Mouse (Mus musculus): ENCODE data around the gene Gm49321. TPM values are rescaled to one million over a fixed set of nuclear protein-coding genes. Genes with fewer than 3 reads are reported as not detected.

The Gm49321 gene
- polyA plus RNA-seq, 1 experiment: not detected

- Histone ChIP-seq H3K36me3 (ENCODE audit: control insufficient read depth, insufficient read depth, low read length) (no peaks in the 10 kb centered on the region), H3K4me1 (replicated peaks; ENCODE audit: control insufficient read depth, insufficient read depth, low read length) (peaks cover 5% of the 10 kb centered on the region), H3K27ac (ENCODE audit: control insufficient read depth, insufficient read depth, low read length) (no peak overlapping the region), H3K4me3 (ENCODE audit: control insufficient read depth, insufficient read depth, low read length) (no peak overlapping the region), H3K27me3 (ENCODE audit: control insufficient read depth, insufficient read depth, low read length) (peaks cover 19% of the 10 kb centered on the region)
- DNase-seq: no peak
- WGBS: 79% methylated on average over 12 of the region's 12 CpGs
- no peak for TF ChIP-seq CTCF (IDR thresholded peaks at IDR 0.05; ENCODE audit: borderline replicate concordance, control insufficient read depth, extremely low read depth, insufficient read depth, low read length, poor library complexity)
- TF ChIP-seq POLR2A (IDR thresholded peaks at IDR 0.05; ENCODE audit: control insufficient read depth, extremely low read depth, insufficient read depth, low read length, poor library complexity): no peak
Measured at GRCm38 (mm10) chr12:73996906-73997296, 59.4 kb downstream of the Gm49321 start.

- Histone ChIP-seq H3K4me3 (ENCODE audit: control insufficient read depth, insufficient read depth, low read length) (peak within 1 kb of the TSS; percentile 11; the same call in 1 of the 2 replicates), H3K27me3 (ENCODE audit: control insufficient read depth, insufficient read depth, low read length) (peaks cover 21% of the 10 kb centered on the region), H3K27ac (ENCODE audit: control insufficient read depth, insufficient read depth, low read length) (no peak within 1 kb of the TSS), H3K36me3 (ENCODE audit: control insufficient read depth, insufficient read depth, low read length) (no peaks in the 10 kb centered on the region), H3K4me1 (replicated peaks; ENCODE audit: control insufficient read depth, insufficient read depth, low read length) (peaks cover 5% of the 10 kb centered on the region)
- no peak for TF ChIP-seq CTCF (IDR thresholded peaks at IDR 0.05; ENCODE audit: borderline replicate concordance, control insufficient read depth, extremely low read depth, insufficient read depth, low read length, poor library complexity)
- no peak for TF ChIP-seq POLR2A (IDR thresholded peaks at IDR 0.05; ENCODE audit: control insufficient read depth, extremely low read depth, insufficient read depth, low read length, poor library complexity)
- WGBS: 5% methylated on average over 67 of the region's 67 CpGs
- DNase-seq: no peak
Measured at GRCm38 (mm10) chr12:73997297-73998127, 60.1 kb downstream of the Gm49321 start, which contains the start of gene Syt16. TSS of gene Syt16 (plus strand) at chr12:73997661.

- TF ChIP-seq POLR2A (IDR thresholded peaks at IDR 0.05; ENCODE audit: control insufficient read depth, extremely low read depth, insufficient read depth, low read length, poor library complexity) (no peak), CTCF (IDR thresholded peaks at IDR 0.05; ENCODE audit: borderline replicate concordance, control insufficient read depth, extremely low read depth, insufficient read depth, low read length, poor library complexity) (no peak)
- Histone ChIP-seq H3K27ac (ENCODE audit: control insufficient read depth, insufficient read depth, low read length) (no peak overlapping the region), H3K27me3 (ENCODE audit: control insufficient read depth, insufficient read depth, low read length) (peaks cover 21% of the 10 kb centered on the region), H3K4me1 (replicated peaks; ENCODE audit: control insufficient read depth, insufficient read depth, low read length) (peaks cover 5% of the 10 kb centered on the region), H3K4me3 (ENCODE audit: control insufficient read depth, insufficient read depth, low read length) (peak overlapping the region; percentile 11; the same call in 1 of the 2 replicates), H3K36me3 (ENCODE audit: control insufficient read depth, insufficient read depth, low read length) (no peaks in the 10 kb centered on the region)
- WGBS: 35% methylated on average over 5 of the region's 5 CpGs
- no peak for DNase-seq
Measured at GRCm38 (mm10) chr12:73998128-73998456, 60.6 kb downstream of the Gm49321 start.

DNA sequence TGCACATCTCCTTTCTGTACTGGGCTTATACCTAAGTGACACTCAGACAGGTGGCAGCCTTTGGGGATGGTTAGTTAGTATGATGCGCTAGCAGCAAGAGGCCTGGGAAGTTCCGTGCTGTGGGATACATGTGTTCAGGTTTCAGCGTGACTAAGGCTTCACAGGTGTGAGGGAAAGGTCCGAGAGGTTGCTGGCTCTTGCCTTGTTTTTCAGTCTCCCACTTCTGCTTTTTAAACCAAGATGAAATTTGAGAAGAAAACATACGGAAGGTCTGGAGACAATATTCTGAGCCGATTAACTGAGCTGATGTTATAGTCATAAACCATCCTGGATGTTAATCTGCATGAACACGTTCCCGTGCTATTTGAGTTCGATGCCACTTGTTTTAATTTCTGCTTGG, 65.0 kb downstream of the Gm49321 start:
- DNase-seq: no peak
- WGBS: 67% methylated on average over 9 of the region's 9 CpGs
- H3K27ac ChIP-seq (ENCODE audit: control insufficient read depth, insufficient read depth, low read length): no peak overlapping the region
- H3K4me1 ChIP-seq (replicated peaks; ENCODE audit: control insufficient read depth, insufficient read depth, low read length): peaks cover 3% of the 10 kb centered on the region
- H3K27me3 ChIP-seq (ENCODE audit: control insufficient read depth, insufficient read depth, low read length): peaks cover 10% of the 10 kb centered on the region; the same call in 1 of the 2 replicates
- H3K36me3 ChIP-seq (ENCODE audit: control insufficient read depth, insufficient read depth, low read length): no peaks in the 10 kb centered on the region
- no peak overlapping the region for H3K4me3 ChIP-seq (ENCODE audit: control insufficient read depth, insufficient read depth, low read length)
- TF ChIP-seq CTCF (IDR thresholded peaks at IDR 0.05; ENCODE audit: borderline replicate concordance, control insufficient read depth, extremely low read depth, insufficient read depth, low read length, poor library complexity): no peak
- no peak for TF ChIP-seq POLR2A (IDR thresholded peaks at IDR 0.05; ENCODE audit: control insufficient read depth, extremely low read depth, insufficient read depth, low read length, poor library complexity)

DNA sequence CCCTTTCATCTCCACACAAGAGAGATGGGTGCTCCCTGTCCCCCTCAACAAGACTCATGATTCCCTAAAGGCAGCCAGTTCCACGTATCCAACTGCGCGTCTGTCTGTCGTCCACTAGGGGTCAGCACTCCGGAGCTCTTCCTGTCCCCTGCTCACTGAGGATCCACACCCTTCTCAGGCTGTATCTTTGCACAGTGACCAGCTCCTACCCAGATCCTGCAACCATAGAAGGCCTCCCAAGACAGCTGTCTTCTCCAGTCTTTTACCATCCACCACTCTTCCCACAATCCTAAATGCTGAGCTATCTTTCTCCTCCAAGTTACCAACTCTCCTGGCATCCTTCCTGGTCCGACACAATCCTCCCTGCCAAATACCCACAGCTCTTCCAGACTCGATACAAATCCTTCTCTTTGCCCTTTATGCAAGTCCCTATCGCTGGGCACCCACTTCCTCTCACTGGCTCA, 72.0 kb downstream of the Gm49321 start:
- peak; percentile 24 for DNase-seq
- Histone ChIP-seq H3K36me3 (ENCODE audit: control insufficient read depth, insufficient read depth, low read length) (no peaks in the 10 kb centered on the region), H3K4me1 (replicated peaks; ENCODE audit: control insufficient read depth, insufficient read depth, low read length) (no peaks in the 10 kb centered on the region), H3K27ac (ENCODE audit: control insufficient read depth, insufficient read depth, low read length) (no peak overlapping the region), H3K4me3 (ENCODE audit: control insufficient read depth, insufficient read depth, low read length) (no peak overlapping the region), H3K27me3 (ENCODE audit: control insufficient read depth, insufficient read depth, low read length) (no peaks in the 10 kb centered on the region)
- WGBS: 23% methylated on average over 8 of the region's 8 CpGs
- TF ChIP-seq CTCF (IDR thresholded peaks at IDR 0.05; ENCODE audit: borderline replicate concordance, control insufficient read depth, extremely low read depth, insufficient read depth, low read length, poor library complexity) (peak; percentile 82; the same call in 1 of the 2 replicates), POLR2A (IDR thresholded peaks at IDR 0.05; ENCODE audit: control insufficient read depth, extremely low read depth, insufficient read depth, low read length, poor library complexity) (no peak)

GRCm38 (mm10) chr12:74013739-74014138, 76.3 kb downstream of the Gm49321 start:
- H3K27ac ChIP-seq (ENCODE audit: control insufficient read depth, insufficient read depth, low read length): no peak overlapping the region
- no peak overlapping the region for H3K4me3 ChIP-seq (ENCODE audit: control insufficient read depth, insufficient read depth, low read length)
- peak; percentile 55 for DNase-seq
- H3K27me3 ChIP-seq (ENCODE audit: control insufficient read depth, insufficient read depth, low read length): no peaks in the 10 kb centered on the region
- no peaks in the 10 kb centered on the region for H3K4me1 ChIP-seq (replicated peaks; ENCODE audit: control insufficient read depth, insufficient read depth, low read length)
- 6% methylated on average over 6 of the region's 6 CpGs for WGBS
- H3K36me3 ChIP-seq (ENCODE audit: control insufficient read depth, insufficient read depth, low read length): no peaks in the 10 kb centered on the region
- TF ChIP-seq CTCF (IDR thresholded peaks at IDR 0.05; ENCODE audit: borderline replicate concordance, control insufficient read depth, extremely low read depth, insufficient read depth, low read length, poor library complexity) (peak; percentile 82; the same call in 1 of the 2 replicates), POLR2A (IDR thresholded peaks at IDR 0.05; ENCODE audit: control insufficient read depth, extremely low read depth, insufficient read depth, low read length, poor library complexity) (no peak)

Measured in thymus, adult 2 months (tissue).